ENCODE assay signal across 16 mouse cellular contexts in the genomic region with DNA sequence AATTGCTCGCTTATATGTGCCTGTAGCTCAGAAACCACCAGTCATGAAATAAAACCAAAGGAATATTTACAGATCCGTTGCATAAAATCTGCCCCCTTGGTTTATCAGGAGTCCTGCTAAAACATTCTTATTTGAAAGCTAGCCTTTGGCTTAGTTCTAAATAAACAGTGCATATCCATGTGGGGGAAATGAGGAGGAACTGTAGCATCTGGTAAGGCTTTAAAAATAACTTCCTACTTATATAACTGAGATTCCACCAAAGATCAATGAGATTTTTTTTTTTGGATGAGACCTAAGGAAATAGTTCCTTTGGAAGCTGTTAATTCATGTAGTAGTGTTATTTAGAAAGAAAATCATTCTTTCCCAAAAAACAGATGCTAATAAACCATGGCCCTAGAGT.
"Had no signal": no experiment of that assay in that cellular context is flagged by ENCODE, and none has a peak within 500 bp of the region (broad histone marks: within the 10 kb centered on the region; RNA-seq: fewer than 3 reads in every experiment).

No protein-coding gene starts in this region.

- DNase-seq: right cerebral cortex, adult 18-20 months; right cerebral cortex, postnatal 14 days; right cerebral cortex, postnatal 25 days; right cerebral cortex, postnatal 4 days; spleen, adult 18-20 months; thymus, adult 18-20 months; thymus, adult 2 months; thymus, postnatal 14 days; thymus, postnatal 25 days; thymus, postnatal 36 days; thymus, postnatal 4 days had no signal

- H3K27ac ChIP-seq: neural tube, embryonic 12.5 days; neural tube, embryonic 13.5 days; neural tube, embryonic 15.5 days; stomach, embryonic 15.5 days; stomach, postnatal 0 days had no signal

- H3K4me3 ChIP-seq: neural tube, embryonic 12.5 days; neural tube, embryonic 13.5 days; neural tube, embryonic 15.5 days; stomach, embryonic 15.5 days had no signal
